Mouse (Mus musculus): ENCODE data around the gene Traf5. TPM values are rescaled to one million over a fixed set of nuclear protein-coding genes. Genes with fewer than 3 reads are reported as not detected.

Gene Traf5
- polyA plus RNA-seq, 1 experiment from 2014 or later: 2.6 TPM

DNA sequence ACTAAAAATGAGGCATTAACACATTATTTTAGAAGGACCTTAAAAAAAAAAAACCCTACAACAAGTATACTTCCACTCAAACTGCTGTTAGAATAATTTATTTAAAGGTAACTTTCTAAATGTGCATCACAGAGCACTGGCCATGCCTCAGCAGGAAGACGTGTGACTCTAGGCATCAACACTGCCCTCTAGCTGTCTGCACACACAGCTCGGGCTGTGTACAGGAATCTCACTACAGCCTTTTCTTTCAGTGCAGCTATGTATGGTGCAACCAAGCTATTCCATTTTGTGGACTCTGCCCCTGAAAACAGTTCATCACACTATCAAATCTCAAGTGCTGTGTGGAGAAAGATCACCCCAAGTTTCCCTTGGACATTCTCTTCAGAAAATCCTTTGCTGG, 15.0 kb upstream of the Traf5 start:
- Histone ChIP-seq H3K27me3 (no peaks in the 10 kb centered on the region), H3K4me3 (replicated peaks) (no peak overlapping the region), H3K36me3 (peaks cover 57% of the 10 kb centered on the region), H3K27ac (no peak overlapping the region), H3K4me1 (replicated peaks) (no peaks in the 10 kb centered on the region), H3K9me3 (no peaks in the 10 kb centered on the region), H3K9ac (replicated peaks) (no peak overlapping the region), H3K4me2 (replicated peaks) (no peak overlapping the region)
- peak; percentile 77; the same call in 1 of the 2 replicates for ATAC-seq
- 13% methylated on average over 2 of the region's 2 CpGs for WGBS

GRCm38 (mm10) chr1:192105902-192106389, 13.6 kb upstream of the Traf5 start:
- H3K4me2 ChIP-seq (replicated peaks): no peak overlapping the region
- ATAC-seq: no peak
- H3K9me3 ChIP-seq: no peaks in the 10 kb centered on the region
- H3K4me3 ChIP-seq (replicated peaks): no peak overlapping the region
- H3K36me3 ChIP-seq: peaks cover 53% of the 10 kb centered on the region
- no peak overlapping the region for H3K27ac ChIP-seq
- no peaks in the 10 kb centered on the region for H3K4me1 ChIP-seq (replicated peaks)
- 88% methylated on average over 4 of the region's 4 CpGs for WGBS
- no peaks in the 10 kb centered on the region for H3K27me3 ChIP-seq
- H3K9ac ChIP-seq (replicated peaks): no peak overlapping the region

- Histone ChIP-seq H3K9ac (replicated peaks) (no peak overlapping the region), H3K4me3 (replicated peaks) (no peak overlapping the region), H3K27me3 (no peaks in the 10 kb centered on the region), H3K27ac (no peak overlapping the region), H3K9me3 (no peaks in the 10 kb centered on the region), H3K4me2 (replicated peaks) (no peak overlapping the region), H3K4me1 (replicated peaks) (no peaks in the 10 kb centered on the region), H3K36me3 (peaks cover 41% of the 10 kb centered on the region)
- no peak for ATAC-seq
- WGBS: 96% methylated on average over 9 of the region's 9 CpGs
Measured at GRCm38 (mm10) chr1:192104021-192104420, 11.7 kb upstream of the Traf5 start.

GRCm38 (mm10) chr1:192103176-192103575, 10.8 kb upstream of the Traf5 start:
- H3K4me2 ChIP-seq (replicated peaks): no peak overlapping the region
- H3K27ac ChIP-seq: no peak overlapping the region
- ATAC-seq: no peak
- peaks cover 42% of the 10 kb centered on the region for H3K36me3 ChIP-seq
- no peaks in the 10 kb centered on the region for H3K9me3 ChIP-seq
- no peak overlapping the region for H3K9ac ChIP-seq (replicated peaks)
- H3K4me1 ChIP-seq (replicated peaks): no peaks in the 10 kb centered on the region
- H3K27me3 ChIP-seq: no peaks in the 10 kb centered on the region
- H3K4me3 ChIP-seq (replicated peaks): no peak overlapping the region
- WGBS: 84% methylated on average over 6 of the region's 6 CpGs

GRCm38 (mm10) chr1:192101359-192101758, 9.0 kb upstream of the Traf5 start:
- Histone ChIP-seq H3K9ac (replicated peaks) (no peak overlapping the region), H3K36me3 (peaks cover 40% of the 10 kb centered on the region), H3K4me3 (replicated peaks) (no peak overlapping the region), H3K9me3 (no peaks in the 10 kb centered on the region), H3K4me2 (replicated peaks) (no peak overlapping the region), H3K27me3 (no peaks in the 10 kb centered on the region), H3K27ac (no peak overlapping the region), H3K4me1 (replicated peaks) (no peaks in the 10 kb centered on the region)
- ATAC-seq: no peak
- WGBS: 88% methylated on average over 8 of the region's 8 CpGs

GRCm38 (mm10) chr1:192100742-192101141, 8.4 kb upstream of the Traf5 start:
- Histone ChIP-seq H3K9me3 (no peaks in the 10 kb centered on the region), H3K27me3 (no peaks in the 10 kb centered on the region), H3K9ac (replicated peaks) (no peak overlapping the region), H3K4me3 (replicated peaks) (no peak overlapping the region), H3K27ac (no peak overlapping the region), H3K4me2 (replicated peaks) (no peak overlapping the region), H3K4me1 (replicated peaks) (no peaks in the 10 kb centered on the region), H3K36me3 (peaks cover 40% of the 10 kb centered on the region)
- no peak for ATAC-seq
- 92% methylated on average over 11 of the region's 11 CpGs for WGBS

GRCm38 (mm10) chr1:192095626-192096025, 3.3 kb upstream of the Traf5 start:
- no peaks in the 10 kb centered on the region for H3K9me3 ChIP-seq
- WGBS: 94% methylated on average over 5 of the region's 5 CpGs
- H3K4me2 ChIP-seq (replicated peaks): no peak overlapping the region
- H3K27ac ChIP-seq: no peak overlapping the region
- no peak for ATAC-seq
- peaks cover 11% of the 10 kb centered on the region for H3K36me3 ChIP-seq
- peaks cover 9% of the 10 kb centered on the region for H3K4me1 ChIP-seq (replicated peaks)
- H3K4me3 ChIP-seq (replicated peaks): no peak overlapping the region
- H3K9ac ChIP-seq (replicated peaks): no peak overlapping the region
- H3K27me3 ChIP-seq: peaks cover 20% of the 10 kb centered on the region

GRCm38 (mm10) chr1:192094451-192095170, 2.3 kb upstream of the Traf5 start:
- WGBS: 60% methylated on average over 13 of the region's 13 CpGs
- Histone ChIP-seq H3K4me1 (replicated peaks) (peaks cover 9% of the 10 kb centered on the region), H3K4me3 (replicated peaks) (no peak overlapping the region), H3K9ac (replicated peaks) (no peak overlapping the region), H3K27ac (no peak overlapping the region), H3K4me2 (replicated peaks) (no peak overlapping the region), H3K27me3 (peaks cover 29% of the 10 kb centered on the region), H3K36me3 (peaks cover 8% of the 10 kb centered on the region), H3K9me3 (no peaks in the 10 kb centered on the region)
- ATAC-seq: no peak

- Histone ChIP-seq H3K27ac (no peak overlapping the region), H3K36me3 (peaks cover 4% of the 10 kb centered on the region), H3K9ac (replicated peaks) (peak overlapping the region; percentile 67), H3K4me3 (replicated peaks) (peak overlapping the region; percentile 56), H3K4me1 (replicated peaks) (peaks cover 9% of the 10 kb centered on the region), H3K9me3 (no peaks in the 10 kb centered on the region), H3K27me3 (peaks cover 33% of the 10 kb centered on the region), H3K4me2 (replicated peaks) (peak overlapping the region; percentile 94)
- WGBS: 32% methylated on average over 16 of the region's 16 CpGs
- peak; percentile 89 for ATAC-seq
Measured at GRCm38 (mm10) chr1:192092879-192093660, 711 bp upstream of the Traf5 start.

DNA sequence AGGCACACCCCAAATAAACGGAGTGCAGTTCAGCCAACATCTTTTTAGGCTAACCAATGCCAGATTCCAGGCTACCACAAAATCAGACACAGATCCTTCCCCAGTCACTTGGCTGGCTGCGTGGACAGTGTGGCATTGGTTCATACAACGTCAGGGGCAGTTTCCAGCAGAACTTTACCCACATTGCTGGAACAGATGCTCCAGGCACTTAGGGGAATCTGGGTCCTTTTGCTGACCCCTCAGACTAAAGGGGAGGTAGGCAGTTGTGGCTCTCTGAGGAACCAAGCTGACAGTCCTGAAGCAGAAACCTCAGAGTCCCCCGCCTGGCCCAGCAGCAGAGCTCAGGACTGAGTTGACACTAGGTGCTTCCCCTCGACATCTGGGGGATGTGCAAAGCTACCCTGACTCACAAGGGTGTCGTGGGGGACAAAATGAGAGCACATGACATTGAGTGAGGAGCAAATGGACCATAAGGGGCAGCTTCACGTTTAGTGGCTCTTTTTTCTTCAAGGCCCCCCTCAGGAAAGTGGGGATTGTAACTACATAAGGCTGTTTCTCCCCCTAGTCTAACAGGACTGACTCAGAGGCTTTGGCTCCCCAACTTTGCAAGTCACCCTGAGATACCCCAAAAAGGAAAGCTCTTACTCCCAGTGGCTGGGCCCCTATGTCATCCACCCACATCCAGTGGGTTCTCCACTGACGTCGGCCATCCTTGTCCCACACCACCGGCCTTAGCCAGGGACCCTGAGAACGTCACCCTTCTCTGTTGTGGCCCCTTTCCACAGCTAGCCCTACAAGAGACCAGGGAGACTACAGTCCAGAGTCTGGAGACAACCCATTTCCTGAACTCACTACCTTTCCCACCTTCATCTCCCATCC, 1.4 kb downstream of the Traf5 start:
- no peaks in the 10 kb centered on the region for H3K9me3 ChIP-seq
- H3K4me1 ChIP-seq (replicated peaks): peaks cover 9% of the 10 kb centered on the region
- ATAC-seq: no peak
- H3K36me3 ChIP-seq: no peaks in the 10 kb centered on the region
- peaks cover 33% of the 10 kb centered on the region for H3K27me3 ChIP-seq
- no peak overlapping the region for H3K4me3 ChIP-seq (replicated peaks)
- 84% methylated on average over 11 of the region's 11 CpGs for WGBS
- no peak overlapping the region for H3K27ac ChIP-seq
- H3K9ac ChIP-seq (replicated peaks): no peak overlapping the region
- 0 out of 2 replicates have a peak overlapping the region, but pooled peaks have one; percentile 11 for H3K4me2 ChIP-seq (replicated peaks)

DNA sequence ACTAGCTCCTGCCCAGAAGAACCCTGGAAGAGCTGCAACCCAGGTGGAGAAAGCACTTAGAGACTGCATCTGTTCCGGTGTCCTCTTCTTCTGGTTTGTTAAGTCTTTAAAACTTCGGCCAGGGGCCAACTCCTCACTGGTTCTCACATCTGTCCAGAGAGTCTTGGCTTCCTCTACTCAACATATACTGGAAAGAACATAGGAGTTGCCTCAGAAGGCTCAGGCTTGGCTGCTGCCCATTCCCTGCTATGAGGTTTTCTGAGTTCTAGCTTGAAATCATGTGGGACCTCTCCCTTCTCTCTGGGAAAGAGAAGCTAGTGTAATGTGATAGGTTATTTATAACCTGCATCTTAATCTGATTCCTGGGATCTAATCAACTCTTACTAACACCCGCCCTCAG, 2.1 kb downstream of the Traf5 start:
- Histone ChIP-seq H3K9ac (replicated peaks) (no peak overlapping the region), H3K4me2 (replicated peaks) (no peak overlapping the region), H3K4me3 (replicated peaks) (no peak overlapping the region), H3K36me3 (no peaks in the 10 kb centered on the region), H3K27ac (no peak overlapping the region), H3K4me1 (replicated peaks) (peaks cover 9% of the 10 kb centered on the region), H3K9me3 (no peaks in the 10 kb centered on the region), H3K27me3 (peaks cover 33% of the 10 kb centered on the region)
- ATAC-seq: no peak
- 83% methylated on average over 3 of the region's 3 CpGs for WGBS
